Mouse (Mus musculus): ENCODE results near the gene Grm4.

- TF ChIP-seq CTCF (IDR thresholded peaks at IDR 0.05; ENCODE audit: insufficient read depth, low read length) (no peak), POLR2A (IDR thresholded peaks at IDR 0.05; ENCODE audit: borderline replicate concordance, extremely low read depth, low read depth, low read length) (no peak)
Measured at GRCm38 (mm10) chr17:27389221-27390000, 131.8 kb downstream of the Grm4 start.

Data from lung, adult 2 months (tissue).